Mouse (Mus musculus) spleen, adult 18-20 months (tissue): ENCODE data around the gene Tex50.
A peak's percentile ranks its signal among the peaks of the same experiment; 100 is the strongest.
"Not testable (repeated sequence)": the region's sequence is repeated elsewhere in the genome, so short reads cannot be mapped to it uniquely, and the experiment has no call there.

ENCODE experiments used
- DNase-seq, 2 experiments: peaks; one replicate each; pipeline ENCODE4 v3.0.0; 2022; ENCODE audit warnings: mixed read lengths in 2 of 2

Tex50 gene

GRCm38 (mm10) chr1:161159214-161159613, at the start of gene Tex50:
TSS of gene Tex50 (minus strand) at chr1:161159314.
- DNase-seq = no peak

GRCm38 (mm10) chr1:161199856-161200255, 40.7 kb upstream of the Tex50 start:
- no peak for DNase-seq

DNA sequence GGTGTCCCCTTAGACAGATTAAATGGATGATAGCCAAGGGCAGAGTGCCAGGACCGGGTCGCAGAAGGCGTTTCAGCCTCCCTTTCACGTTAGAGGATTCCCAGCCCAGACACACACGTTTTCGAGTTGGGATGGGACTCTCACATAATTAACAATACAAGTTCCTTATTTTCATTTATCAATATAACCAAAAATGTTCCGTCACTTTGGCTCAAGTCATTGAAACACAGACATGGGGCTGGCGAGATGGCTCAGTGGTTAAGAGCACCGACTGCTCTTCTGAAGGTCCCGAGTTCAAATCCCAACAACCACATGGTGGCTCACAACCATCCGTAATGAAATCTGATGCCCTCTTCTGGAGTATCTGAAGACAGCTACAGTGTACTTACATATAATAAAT, 37.2 kb upstream of the Tex50 start:
- DNase-seq = not testable (repeated sequence)

- DNase-seq = peak in 1 of 2 experiments; percentile 39
Measured at GRCm38 (mm10) chr1:161195541-161196351, 36.6 kb upstream of the Tex50 start.

- DNase-seq = no peak
Measured at GRCm38 (mm10) chr1:161190253-161190910, 31.3 kb upstream of the Tex50 start.

DNA sequence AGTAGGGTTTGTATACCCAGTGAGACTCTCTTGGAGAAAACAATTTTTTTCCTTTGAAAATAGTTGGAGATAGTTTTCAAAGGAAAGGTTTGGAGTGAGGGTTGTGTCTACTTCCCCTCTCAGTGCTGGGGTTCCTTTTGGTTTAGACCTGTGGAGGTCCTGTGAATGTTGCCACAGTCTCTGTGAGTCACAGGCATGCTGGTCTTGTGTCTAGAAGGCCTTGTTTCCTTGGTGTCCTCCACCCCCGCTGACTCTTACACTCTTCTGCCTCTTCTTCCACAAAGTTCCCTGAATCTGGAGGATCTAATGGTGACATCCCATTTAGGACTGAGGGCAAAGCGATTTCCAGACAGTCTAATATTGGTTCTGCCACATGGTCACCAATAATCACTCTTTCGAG, 26.3 kb upstream of the Tex50 start:
- DNase-seq = no peak

GRCm38 (mm10) chr1:161183677-161184076, 24.6 kb upstream of the Tex50 start:
- no peak for DNase-seq

- DNase-seq = no peak
Measured at GRCm38 (mm10) chr1:161182386-161182785, 23.3 kb upstream of the Tex50 start.

- peak; percentile 19 to 65 for DNase-seq
Measured at GRCm38 (mm10) chr1:161180674-161181073, 21.6 kb upstream of the Tex50 start.

- DNase-seq = peak; percentile 71 to 85
Measured at GRCm38 (mm10) chr1:161170651-161171050, 11.5 kb upstream of the Tex50 start.

- no peak for DNase-seq
Measured at GRCm38 (mm10) chr1:161160266-161160665, 1.2 kb upstream of the Tex50 start.

DNA sequence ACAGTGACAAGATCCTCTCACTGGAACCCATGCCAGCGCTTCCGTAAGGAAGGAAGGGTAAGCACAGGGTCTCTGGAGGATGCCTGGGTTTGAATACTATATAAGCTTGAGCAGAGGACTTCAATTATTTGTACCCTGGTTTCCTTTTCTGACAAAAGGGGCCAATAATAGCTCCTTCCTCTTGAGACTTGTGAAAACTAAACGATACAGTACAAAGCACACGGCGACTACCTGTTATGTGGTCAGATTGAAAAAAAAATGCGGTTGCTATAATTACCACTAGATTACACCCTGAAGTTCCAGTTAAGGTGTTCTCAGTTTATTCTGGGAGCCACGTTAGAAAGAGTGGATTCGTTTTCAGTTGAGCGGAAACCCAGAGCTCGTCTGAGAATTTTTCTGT, 2.6 kb downstream of the Tex50 start:
- DNase-seq = no peak

- DNase-seq = no peak
Measured at GRCm38 (mm10) chr1:161151098-161151497, 8.0 kb downstream of the Tex50 start.

DNA sequence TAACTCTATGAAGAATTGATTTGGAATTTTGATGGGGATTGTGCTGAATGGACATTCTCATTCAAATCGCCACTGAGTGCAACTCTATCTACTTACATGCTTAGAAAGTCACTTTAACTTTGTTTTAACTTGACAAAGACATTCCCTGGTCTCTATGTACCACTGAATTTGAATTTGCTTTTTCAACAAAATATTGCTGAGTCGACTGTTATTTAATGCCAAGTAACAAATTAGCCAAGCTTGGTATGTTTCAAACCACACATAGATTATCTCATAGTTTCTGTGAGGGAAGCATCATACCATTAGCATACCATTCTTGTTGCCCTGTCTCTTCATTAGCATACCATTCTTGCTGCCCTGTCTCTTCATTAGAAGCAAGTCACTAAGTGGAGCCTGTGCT, 11.2 kb downstream of the Tex50 start:
- no peak for DNase-seq

DNA sequence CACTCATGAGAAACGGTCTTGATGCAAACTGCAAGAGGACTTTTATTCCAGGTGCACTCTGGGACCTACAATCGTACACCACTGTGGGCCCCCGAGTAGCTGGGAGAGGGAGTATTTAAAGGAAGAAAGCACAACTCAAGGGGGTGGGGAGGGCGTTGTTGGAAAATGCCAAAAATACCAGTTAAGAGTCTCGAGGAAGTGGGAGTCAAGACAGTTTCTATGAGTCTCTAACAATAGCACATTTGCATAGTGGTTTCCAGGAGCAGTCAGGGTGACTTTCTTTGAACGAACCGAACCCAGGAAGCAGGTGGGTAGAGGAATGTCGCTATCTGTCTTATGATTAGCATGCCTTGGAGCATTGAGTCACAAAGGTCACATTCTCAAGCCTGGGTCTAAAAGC, 13.5 kb downstream of the Tex50 start:
- DNase-seq = not testable (repeated sequence)

DNA sequence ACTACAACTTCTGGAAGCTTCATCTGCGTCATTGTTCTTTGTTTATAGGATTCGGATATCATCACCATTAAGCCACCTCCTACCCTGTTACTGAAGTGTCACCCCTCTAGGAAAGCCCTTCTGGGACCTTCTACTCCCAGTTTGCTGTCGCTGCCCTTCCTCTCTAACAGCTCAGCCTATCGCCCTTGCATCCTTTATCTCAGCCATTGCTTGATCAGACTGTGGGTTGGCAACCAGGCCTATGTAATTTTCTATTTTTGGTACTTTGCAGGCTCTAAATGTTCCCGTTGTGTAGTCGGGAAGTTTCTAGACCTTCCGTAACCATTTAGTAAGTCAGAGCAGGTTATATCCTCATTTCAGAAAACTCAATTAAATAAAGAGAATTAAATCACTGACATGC, 15.9 kb downstream of the Tex50 start:
- DNase-seq = no peak

- DNase-seq = no peak
Measured at GRCm38 (mm10) chr1:161142531-161143159, 16.5 kb downstream of the Tex50 start, which contains the start of gene Ankrd45. TSS of gene Ankrd45 (plus strand) at chr1:161142691.

GRCm38 (mm10) chr1:161140026-161140762, 18.9 kb downstream of the Tex50 start:
- DNase-seq = no peak

GRCm38 (mm10) chr1:161139496-161139895, 19.6 kb downstream of the Tex50 start:
- DNase-seq = no peak

GRCm38 (mm10) chr1:161130726-161131664, 28.1 kb downstream of the Tex50 start, which contains the start of gene Klhl20:
TSS of gene Klhl20 (minus strand) at chr1:161131511.
- DNase-seq = peak; percentile 81 to 91

DNA sequence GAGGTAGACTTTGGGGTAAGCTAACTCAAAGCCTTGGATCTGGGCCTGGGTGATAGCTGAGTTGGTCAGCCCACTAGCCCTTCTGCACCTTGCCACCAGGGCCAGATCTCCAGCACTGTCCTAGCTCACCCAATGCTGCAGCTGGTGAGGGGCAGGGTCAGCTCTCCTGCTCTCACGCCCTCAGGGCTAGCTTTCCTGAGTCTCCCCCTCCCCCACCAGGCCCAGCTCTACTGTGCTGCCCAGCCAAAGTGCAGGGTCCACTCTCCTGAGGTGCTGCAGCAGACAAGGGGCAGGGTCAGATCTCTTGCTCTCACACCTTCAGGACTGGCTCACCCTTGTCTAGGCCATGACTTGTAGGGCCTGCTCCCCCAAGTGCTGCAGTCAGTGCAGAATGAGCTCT, 32.7 kb downstream of the Tex50 start:
- DNase-seq = no peak
